Comparison of ENCODE assay signal across 20 mouse cellular contexts in the genomic region with DNA sequence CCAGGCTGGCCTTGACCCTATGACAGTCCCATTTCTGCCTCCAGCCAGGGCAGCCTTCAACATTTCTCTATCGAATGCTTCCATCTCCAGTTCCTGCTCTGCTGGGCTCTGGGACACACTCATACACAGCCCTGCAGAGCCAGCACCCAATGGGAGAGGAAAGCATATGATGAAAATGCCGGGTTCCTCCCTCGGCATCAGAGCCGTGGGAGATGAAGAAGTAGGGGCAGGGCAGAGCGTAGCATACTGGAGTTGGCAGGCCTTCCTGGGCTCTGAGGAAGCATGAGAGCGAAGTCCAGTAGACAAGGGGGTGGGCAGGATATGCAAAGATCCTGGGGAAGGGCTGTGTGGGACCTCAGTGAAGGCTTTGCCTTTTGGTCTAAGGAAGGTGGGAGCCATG. TPM values are rescaled to one million over a fixed set of nuclear protein-coding genes. Genes with fewer than 3 reads are reported as not detected.
DNase-seq lines count a peak whose midpoint lies in the region; ATAC-seq and TF ChIP-seq lines count a peak whose summit lies in the region.
"Had no signal": no experiment of that assay in that cellular context is flagged by ENCODE, and none has a peak within 500 bp of the region (broad histone marks: within the 10 kb centered on the region; RNA-seq: fewer than 3 reads in every experiment).

No protein-coding gene starts in this region.

- H3K9me3 ChIP-seq in intestine, embryonic 16.5 days (ENCODE audit: control insufficient read depth, low read length) = no peaks in the 10 kb centered on the region
- H3K9me3 ChIP-seq in intestine, embryonic 15.5 days = no peaks in the 10 kb centered on the region
- H3K9me3 ChIP-seq in midbrain, embryonic 12.5 days = no peaks in the 10 kb centered on the region
- H3K9me3 ChIP-seq in midbrain, embryonic 14.5 days (ENCODE audit: control insufficient read depth, low read length) = no peaks in the 10 kb centered on the region
- H3K9me3 ChIP-seq: forebrain, embryonic 15.5 days; liver, embryonic 13.5 days had no signal

- H3K4me1 ChIP-seq in cerebellum, adult 2 months (ENCODE audit: control insufficient read depth, insufficient read depth, low read length) = peaks cover 72% of the 10 kb centered on the region
- H3K4me1 ChIP-seq in intestine, embryonic 16.5 days (ENCODE audit: control insufficient read depth, insufficient read depth, low read length) = peaks cover 13% of the 10 kb centered on the region
- peaks cover 25% of the 10 kb centered on the region for H3K4me1 ChIP-seq in intestine, embryonic 15.5 days (replicated peaks)
- peaks cover 36% of the 10 kb centered on the region for H3K4me1 ChIP-seq in midbrain, embryonic 12.5 days
- H3K4me1 ChIP-seq in midbrain, embryonic 14.5 days (ENCODE audit: control insufficient read depth, insufficient read depth, low read length) = peaks cover 18% of the 10 kb centered on the region

- H3K36me3 ChIP-seq in intestine, embryonic 16.5 days (ENCODE audit: control insufficient read depth, insufficient read depth, low read length) = no peaks in the 10 kb centered on the region
- no peaks in the 10 kb centered on the region for H3K36me3 ChIP-seq in intestine, embryonic 15.5 days
- H3K36me3 ChIP-seq in midbrain, embryonic 12.5 days = no peaks in the 10 kb centered on the region
- peaks cover 9% of the 10 kb centered on the region; the same call in 1 of the 2 replicates for H3K36me3 ChIP-seq in midbrain, embryonic 14.5 days (ENCODE audit: control insufficient read depth, insufficient read depth, low read length)
- H3K36me3 ChIP-seq: forebrain, embryonic 15.5 days; liver, embryonic 13.5 days had no signal

- DNase-seq in cerebellum, adult 2 months = no peak
- DNase-seq in cerebellum, adult 9-10 months = no peak
- no peak for DNase-seq in midbrain, embryonic 14.5 days
- peak; percentile 73 for DNase-seq in brain, adult 2 months (ENCODE audit: low read depth, low spot score)
- DNase-seq: adrenal gland, adult 8-10 months; cerebellum, adult 18-20 months; cerebellum, postnatal 36 days; gastrocnemius, postnatal 14 days; heart, adult 11 months; liver, embryonic 13.5 days; lung, adult 2 months; lung, postnatal 14 days; thymus, postnatal 36 days had no signal

- peak overlapping the region; percentile 8 for H3K4me3 ChIP-seq in cerebellum, adult 2 months (replicated peaks; ENCODE audit: insufficient read depth, low read depth, low read length)
- no peak overlapping the region for H3K4me3 ChIP-seq in intestine, embryonic 16.5 days (ENCODE audit: low read length)
- no peak overlapping the region for H3K4me3 ChIP-seq in intestine, embryonic 15.5 days (replicated peaks)
- H3K4me3 ChIP-seq in midbrain, embryonic 12.5 days = no peak overlapping the region
- no peak overlapping the region for H3K4me3 ChIP-seq in midbrain, embryonic 14.5 days (replicated peaks; ENCODE audit: low read depth, low read length)
- H3K4me3 ChIP-seq: forebrain, embryonic 15.5 days; liver, embryonic 13.5 days had no signal

- WGBS in cerebellum, adult 2 months = 3% methylated on average over 6 of the region's 6 CpGs
- 70% methylated on average over 6 of the region's 6 CpGs for WGBS in intestine, embryonic 16.5 days
- WGBS in intestine, embryonic 15.5 days = 66% methylated on average over 6 of the region's 6 CpGs
- WGBS in midbrain, embryonic 12.5 days = 86% methylated on average over 6 of the region's 6 CpGs
- 82% methylated on average over 6 of the region's 6 CpGs for WGBS in midbrain, embryonic 14.5 days

- TF ChIP-seq CTCF in cerebellum, adult 2 months (IDR thresholded peaks at IDR 0.05; ENCODE audit: borderline replicate concordance, insufficient read depth, low read depth, low read length) = no peak

- TF ChIP-seq POLR2A in cerebellum, adult 2 months (IDR thresholded peaks at IDR 0.05; ENCODE audit: borderline replicate concordance, insufficient read depth, low read length) = no peak

- H3K4me2 ChIP-seq in intestine, embryonic 16.5 days (ENCODE audit: low read depth, low read length) = no peak overlapping the region
- no peak overlapping the region for H3K4me2 ChIP-seq in intestine, embryonic 15.5 days (replicated peaks)
- no peak overlapping the region for H3K4me2 ChIP-seq in midbrain, embryonic 12.5 days (replicated peaks)
- H3K4me2 ChIP-seq in midbrain, embryonic 14.5 days (ENCODE audit: low read length) = no peak overlapping the region
- H3K4me2 ChIP-seq: forebrain, embryonic 15.5 days; heart, embryonic 11.5 days; liver, embryonic 13.5 days had no signal

- ATAC-seq in intestine, embryonic 16.5 days = 0 out of 2 replicates have a peak, but pooled peaks have one; percentile 12
- no peak for ATAC-seq in intestine, embryonic 15.5 days
- no peak for ATAC-seq in midbrain, embryonic 12.5 days (ENCODE audit: low FRiP score, low read depth)
- no peak for ATAC-seq in midbrain, embryonic 14.5 days (ENCODE audit: low FRiP score, low TSS enrichment)
- ATAC-seq: activated CD4-positive, CD25-positive, alpha-beta regulatory T cell, adult 4 months; intestine, postnatal 0 days had no signal

- no peaks in the 10 kb centered on the region for H3K27me3 ChIP-seq in cerebellum, adult 2 months (ENCODE audit: control insufficient read depth, insufficient read depth, low read length)
- no peaks in the 10 kb centered on the region for H3K27me3 ChIP-seq in intestine, embryonic 16.5 days (replicated peaks; ENCODE audit: control insufficient read depth, insufficient read depth, low read length)
- no peaks in the 10 kb centered on the region for H3K27me3 ChIP-seq in intestine, embryonic 15.5 days (replicated peaks)
- no peaks in the 10 kb centered on the region for H3K27me3 ChIP-seq in midbrain, embryonic 12.5 days
- H3K27me3 ChIP-seq in midbrain, embryonic 14.5 days (ENCODE audit: control insufficient read depth, insufficient read depth, low read length) = no peaks in the 10 kb centered on the region
- H3K27me3 ChIP-seq: forebrain, embryonic 15.5 days; liver, embryonic 13.5 days had no signal

- 0 out of 2 replicates have a peak overlapping the region, but pooled peaks have one; percentile 11 for H3K27ac ChIP-seq in cerebellum, adult 2 months (ENCODE audit: insufficient read depth, low read length)
- H3K27ac ChIP-seq in intestine, embryonic 16.5 days (ENCODE audit: low read length) = no peak overlapping the region
- no peak overlapping the region for H3K27ac ChIP-seq in intestine, embryonic 15.5 days
- H3K27ac ChIP-seq in midbrain, embryonic 12.5 days (replicated peaks) = no peak overlapping the region
- H3K27ac ChIP-seq in midbrain, embryonic 14.5 days (replicated peaks; ENCODE audit: low read depth, low read length) = no peak overlapping the region
- H3K27ac ChIP-seq: forebrain, embryonic 15.5 days; liver, embryonic 13.5 days had no signal

- H3K9ac ChIP-seq in intestine, embryonic 16.5 days (ENCODE audit: low read depth, low read length) = no peak overlapping the region
- H3K9ac ChIP-seq in intestine, embryonic 15.5 days = no peak overlapping the region
- H3K9ac ChIP-seq in midbrain, embryonic 12.5 days (replicated peaks) = peak overlapping the region; percentile 20; the same call in 1 of the 2 replicates
- H3K9ac ChIP-seq in midbrain, embryonic 14.5 days (replicated peaks; ENCODE audit: low read length) = no peak overlapping the region
- H3K9ac ChIP-seq: forebrain, embryonic 15.5 days; liver, embryonic 13.5 days had no signal

RNA-seq across cellular contexts. Expression of gene Adgrl1, which starts 8.7 kb away (rescaled TPM):
- 164 and 184 TPM in 2 replicates for polyA plus RNA-seq in cerebellum, adult 2 months (2012; rRNA removed)
- 7.9 and 8.1 TPM in 2 replicates for polyA plus RNA-seq in intestine, embryonic 16.5 days (2015; fragmentation: Nextera tagmentation; extraction: Ambion mirVana)
- 11.0 and 13.4 TPM in 2 replicates for polyA plus RNA-seq in intestine, embryonic 15.5 days (2015; fragmentation: Nextera tagmentation; extraction: Ambion mirVana)
- polyA plus RNA-seq in midbrain, embryonic 12.5 days (2016; fragmentation: Nextera tagmentation; extraction: Ambion mirVana) = 30.2 and 30.4 TPM in 2 replicates
- 77.2 and 92.7 TPM in 2 replicates for polyA plus RNA-seq in midbrain, embryonic 14.5 days (2014; fragmentation: Nextera tagmentation; extraction: Ambion mirVana)

RNA-seq across cellular contexts. Expression of gene Gm10644, which starts 46.4 kb away (rescaled TPM):
- 0.56 and 0.74 TPM in 2 replicates for polyA plus RNA-seq in cerebellum, adult 2 months (2012; rRNA removed)
- 0.39 TPM in 2 replicates for polyA plus RNA-seq in intestine, embryonic 16.5 days (2015; fragmentation: Nextera tagmentation; extraction: Ambion mirVana)
- polyA plus RNA-seq in intestine, embryonic 15.5 days (2015; fragmentation: Nextera tagmentation; extraction: Ambion mirVana) = 0.44 and 0.47 TPM in 2 replicates
- polyA plus RNA-seq in midbrain, embryonic 12.5 days (2016; fragmentation: Nextera tagmentation; extraction: Ambion mirVana) = 0.76 and 0.88 TPM in 2 replicates
- polyA plus RNA-seq in midbrain, embryonic 14.5 days (2014; fragmentation: Nextera tagmentation; extraction: Ambion mirVana) = 1.0 and 1.1 TPM in 2 replicates

RNA-seq across cellular contexts. Expression of gene Asf1b, which starts 46.7 kb away (rescaled TPM):
- 2.0 and 2.5 TPM in 2 replicates for polyA plus RNA-seq in cerebellum, adult 2 months (2012; rRNA removed)
- 50.4 and 61.7 TPM in 2 replicates for polyA plus RNA-seq in intestine, embryonic 16.5 days (2015; fragmentation: Nextera tagmentation; extraction: Ambion mirVana)
- polyA plus RNA-seq in intestine, embryonic 15.5 days (2015; fragmentation: Nextera tagmentation; extraction: Ambion mirVana) = 57.8 and 60.9 TPM in 2 replicates
- polyA plus RNA-seq in midbrain, embryonic 12.5 days (2016; fragmentation: Nextera tagmentation; extraction: Ambion mirVana) = 58.8 and 62.8 TPM in 2 replicates
- 7.9 and 15.5 TPM in 2 replicates for polyA plus RNA-seq in midbrain, embryonic 14.5 days (2014; fragmentation: Nextera tagmentation; extraction: Ambion mirVana)
